Mouse (Mus musculus) heart, embryonic 14.5 days (tissue): ENCODE results near the gene Ptch1. TPM values are rescaled to one million over a fixed set of nuclear protein-coding genes. Genes with fewer than 3 reads are reported as not detected.

Experiments used
- ATAC-seq: fragments of 200-750 bp; cut with Nextera tagmentation; 2 replicates; pipeline ENCODE4 v1.8.0; 2017; ENCODE audit warnings: low read depth, moderate TSS enrichment; ENCODE audit not compliant: insufficient number of reproducible peaks, insufficient read depth, low FRiP score
- H3K27ac ChIP-seq, 2 experiments: fragments of 200-500 bp in 1 of 2; fragments of 300-500 bp in 1 of 2; sonication (generic) in 1 of 2; replicated peaks in 1 of 2; 2 replicates each; pipeline ENCODE4 v1.5.1; 2012 to 2014; ENCODE audit warnings: low read depth in 2 of 2, low read length in 2 of 2, control low read depth in 1 of 2, mild to moderate bottlenecking in 1 of 2, mixed read lengths in 1 of 2; ENCODE audit not compliant: control insufficient read depth in 1 of 2, insufficient read depth in 1 of 2
- H3K27me3 ChIP-seq: fragments of 300-500 bp; sonication (generic); 2 replicates; pipeline ENCODE4 v1.6.1; 2014; ENCODE audit warnings: mild to moderate bottlenecking, low read length, control low read depth; ENCODE audit not compliant: control insufficient read depth, insufficient read depth
- H3K36me3 ChIP-seq: fragments of 300-500 bp; sonication (generic); 2 replicates; pipeline ENCODE4 v1.6.1; 2014; ENCODE audit warnings: mild to moderate bottlenecking, control low read depth, low read length, mixed read lengths; ENCODE audit not compliant: control insufficient read depth, insufficient read depth
- H3K4me1 ChIP-seq, 2 experiments: fragments of 200-500 bp in 1 of 2; fragments of 300-500 bp in 1 of 2; sonication (generic) in 1 of 2; 2 replicates each; pipeline ENCODE4 v1.6.1; 2012 to 2014; ENCODE audit warnings: low read length in 2 of 2, control low read depth in 1 of 2, mixed read lengths in 1 of 2; ENCODE audit not compliant: control insufficient read depth in 2 of 2, insufficient read depth in 2 of 2
- H3K4me2 ChIP-seq: fragments of 300-500 bp; sonication (generic); 2 replicates; pipeline ENCODE4 v1.6.1; 2014; ENCODE audit warnings: mild to moderate bottlenecking, low read length
- H3K4me3 ChIP-seq, 2 experiments: fragments of 200-500 bp in 1 of 2; fragments of 300-500 bp in 1 of 2; sonication (generic) in 1 of 2; 2 replicates each; pipeline ENCODE4 v1.5.1; 2012 to 2014; ENCODE audit warnings: low read length in 2 of 2, mild to moderate bottlenecking in 2 of 2, control low read depth in 1 of 2, low read depth in 1 of 2, moderate library complexity in 1 of 2; ENCODE audit not compliant: control insufficient read depth in 1 of 2, insufficient read depth in 1 of 2
- H3K9ac ChIP-seq: fragments of 300-500 bp; sonication (generic); 2 replicates; pipeline ENCODE4 v1.6.1; 2014; ENCODE audit warnings: mild to moderate bottlenecking, low read length
- H3K9me3 ChIP-seq: fragments of 300-500 bp; sonication (generic); 2 replicates; pipeline ENCODE4 v1.6.1; 2016; ENCODE audit warnings: low read length, control low read depth; ENCODE audit not compliant: control insufficient read depth
- WGBS: fragments of 180-500 bp; shearing (Covaris S2); extraction: QIAGEN DNeasy Blood & Tissue Kit; methylation state at CpG from one replicate; pipeline ENCODE4 v1.1.7; 2014; 5-methylcytosine and 5-hydroxymethylcytosine counted together
- polyA plus RNA-seq: library from polyadenylated mRNA; unstranded; fragments of >200 nt; fragmentation: Nextera tagmentation; extraction: Ambion mirVana; gene quantifications from 2 replicates; pipeline ENCODE4 v1.2.1, GENCODE M21; 2014

Gene Ptch1
- polyA plus RNA-seq, 1 experiment from 2014 or later: 8.4 TPM

DNA sequence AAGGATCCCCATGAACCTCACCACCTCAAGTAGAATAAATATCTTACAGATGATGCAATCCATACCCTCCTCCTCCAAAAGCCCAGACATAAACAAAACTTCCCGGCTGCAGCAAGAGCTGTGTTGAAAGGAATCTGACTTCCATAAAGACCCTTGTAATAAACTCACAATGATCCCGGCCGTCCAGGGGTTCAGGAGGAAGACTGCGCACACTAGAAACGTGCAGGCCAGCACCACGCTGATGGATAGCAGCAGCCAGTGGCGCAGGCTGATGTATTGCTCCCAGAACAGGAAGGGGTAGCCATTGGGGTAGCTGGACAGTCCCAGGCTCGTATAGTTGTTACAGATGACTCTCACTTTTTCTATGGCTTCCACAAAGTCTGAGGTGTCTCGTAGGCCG lies 50.6 kb downstream of the Ptch1 start:
- Histone ChIP-seq H3K36me3 (peaks cover 92% of the 10 kb centered on the region), H3K4me1 (no peaks in the 10 kb centered on the region), H3K4me2 (no peak overlapping the region), H3K9ac (no peak overlapping the region), H3K27me3 (no peaks in the 10 kb centered on the region), H3K9me3 (no peaks in the 10 kb centered on the region), H3K27ac (no peak overlapping the region), H3K4me3 (no peak overlapping the region)
- no peak for ATAC-seq
- 67% methylated on average over 10 of the region's 10 CpGs for WGBS

DNA sequence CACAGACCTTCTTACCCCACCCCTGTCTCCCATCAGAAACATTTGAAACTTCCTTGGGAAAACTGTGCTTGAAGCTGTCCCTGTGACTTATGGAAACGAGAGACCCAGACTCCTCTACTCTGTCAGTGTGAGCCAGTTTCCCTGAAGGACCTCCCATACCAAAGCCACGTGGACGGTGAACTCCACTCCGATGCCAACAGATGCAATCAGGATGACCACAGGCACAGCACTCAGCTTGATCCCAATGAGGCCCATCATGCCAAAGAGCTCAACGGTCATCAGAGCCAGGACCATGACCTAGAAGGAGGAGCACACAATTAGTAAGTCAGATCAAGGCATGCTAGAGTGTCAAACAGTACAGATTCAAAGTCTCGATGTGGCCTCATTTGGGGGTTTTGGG lies 53.3 kb downstream of the Ptch1 start:
- Histone ChIP-seq H3K4me3 (no peak overlapping the region), H3K36me3 (peaks cover 97% of the 10 kb centered on the region), H3K4me1 (no peaks in the 10 kb centered on the region), H3K9me3 (no peaks in the 10 kb centered on the region), H3K27ac (no peak overlapping the region), H3K27me3 (no peaks in the 10 kb centered on the region), H3K9ac (no peak overlapping the region), H3K4me2 (no peak overlapping the region)
- WGBS: 90% methylated on average over 6 of the region's 6 CpGs
- no peak for ATAC-seq

- Histone ChIP-seq H3K27me3 (no peaks in the 10 kb centered on the region), H3K36me3 (peaks cover 97% of the 10 kb centered on the region), H3K4me1 (peaks cover 5 to 11% of the 10 kb centered on the region in 2 experiments; a peak in 2 of 4 replicates), H3K9me3 (no peaks in the 10 kb centered on the region), H3K9ac (no peak overlapping the region), H3K27ac (no peak overlapping the region), H3K4me2 (no peak overlapping the region), H3K4me3 (no peak overlapping the region)
- ATAC-seq: no peak
- WGBS: 84% methylated on average over 2 of the region's 2 CpGs
Measured at GRCm38 (mm10) chr13:63516535-63516934, 56.9 kb downstream of the Ptch1 start.

DNA sequence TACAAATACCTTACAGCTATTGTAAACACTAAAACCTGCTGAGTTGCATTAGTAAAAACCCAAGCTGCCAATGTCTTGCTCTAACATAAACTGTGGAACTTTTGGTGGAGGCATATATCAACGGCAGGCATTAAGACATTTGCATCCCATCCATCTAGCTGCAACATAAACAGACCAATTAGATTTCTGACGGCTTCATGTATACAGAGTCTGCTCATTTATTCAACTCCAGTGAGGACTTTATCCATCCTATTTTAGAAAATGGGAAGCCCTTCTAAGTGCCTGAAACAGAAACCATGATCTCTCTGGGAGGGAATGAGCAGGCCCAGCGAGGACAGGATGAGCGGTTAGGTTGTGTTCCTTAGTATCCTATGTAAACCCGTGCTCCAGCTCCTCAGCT lies 57.9 kb downstream of the Ptch1 start:
- no peak overlapping the region for H3K4me2 ChIP-seq
- 87% methylated on average over 5 of the region's 5 CpGs for WGBS
- H3K4me3 ChIP-seq: no peak overlapping the region
- no peaks in the 10 kb centered on the region for H3K27me3 ChIP-seq
- H3K9me3 ChIP-seq: no peaks in the 10 kb centered on the region
- peaks cover 100% of the 10 kb centered on the region for H3K36me3 ChIP-seq
- H3K27ac ChIP-seq: no peak overlapping the region
- peaks cover 5 to 11% of the 10 kb centered on the region in 2 experiments; a peak in 2 of 4 replicates for H3K4me1 ChIP-seq
- ATAC-seq: no peak
- H3K9ac ChIP-seq: no peak overlapping the region

- H3K4me2 ChIP-seq: no peak overlapping the region
- H3K27me3 ChIP-seq: no peaks in the 10 kb centered on the region
- peaks cover 5 to 11% of the 10 kb centered on the region in 2 experiments; a peak in 2 of 4 replicates for H3K4me1 ChIP-seq
- WGBS: 74% methylated on average over 8 of the region's 8 CpGs
- no peaks in the 10 kb centered on the region for H3K9me3 ChIP-seq
- no peak overlapping the region for H3K4me3 ChIP-seq
- no peak overlapping the region for H3K27ac ChIP-seq
- H3K9ac ChIP-seq: no peak overlapping the region
- ATAC-seq: no peak
- peaks cover 100% of the 10 kb centered on the region for H3K36me3 ChIP-seq
Measured at GRCm38 (mm10) chr13:63514931-63515360, 58.5 kb downstream of the Ptch1 start.

DNA sequence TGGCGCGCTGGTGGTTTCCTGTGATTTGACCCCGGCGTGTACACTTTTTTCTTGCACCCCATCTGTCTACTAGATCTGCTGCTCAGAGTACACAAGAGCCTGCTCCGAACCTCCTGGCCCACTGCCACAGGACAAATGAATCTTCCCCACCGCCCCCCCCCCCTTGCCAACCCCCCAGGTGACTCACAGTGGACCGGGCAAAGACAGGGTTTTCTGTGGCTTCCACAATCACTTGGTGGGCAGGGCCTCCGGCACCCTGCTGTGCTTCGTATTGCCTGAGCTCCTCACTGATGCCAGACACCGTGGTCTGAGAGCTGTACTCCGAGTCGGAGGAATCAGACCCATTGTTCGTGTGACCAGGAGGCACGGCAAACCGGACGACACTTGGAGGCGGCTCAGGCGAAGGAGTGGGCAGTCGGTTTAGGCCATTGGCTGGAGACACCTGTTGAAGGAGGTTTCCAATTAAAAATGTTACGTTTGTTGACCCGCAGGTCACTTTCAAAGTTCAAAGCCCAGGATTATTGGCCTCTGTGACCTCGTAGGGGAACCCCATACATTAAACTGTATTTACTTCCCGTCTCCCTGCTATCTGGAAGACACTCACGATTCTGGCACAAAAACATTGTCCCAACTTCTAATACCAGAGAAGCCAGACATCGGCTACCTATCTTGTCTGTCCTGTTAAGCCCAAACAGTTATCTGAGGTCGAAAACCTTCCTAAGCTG lies 59.9 kb downstream of the Ptch1 start:
- Histone ChIP-seq H3K27me3 (no peaks in the 10 kb centered on the region), H3K36me3 (peaks cover 97% of the 10 kb centered on the region), H3K4me2 (no peak overlapping the region), H3K9ac (no peak overlapping the region), H3K4me1 (peaks cover 5 to 11% of the 10 kb centered on the region in 2 experiments; a peak in 2 of 4 replicates), H3K4me3 (no peak overlapping the region), H3K9me3 (no peaks in the 10 kb centered on the region), H3K27ac (no peak overlapping the region)
- no peak for ATAC-seq
- 87% methylated on average over 26 of the region's 26 CpGs for WGBS

- H3K27ac ChIP-seq: no peak overlapping the region
- WGBS: 37% methylated on average over 6 of the region's 6 CpGs
- H3K27me3 ChIP-seq: no peaks in the 10 kb centered on the region
- no peak overlapping the region for H3K4me3 ChIP-seq
- H3K4me1 ChIP-seq: peaks cover 5 to 11% of the 10 kb centered on the region in 2 experiments; a peak in 2 of 4 replicates
- no peak overlapping the region for H3K9ac ChIP-seq
- peaks cover 3% of the 10 kb centered on the region; the same call in 1 of the 2 replicates for H3K9me3 ChIP-seq
- no peak overlapping the region for H3K4me2 ChIP-seq
- ATAC-seq: no peak
- H3K36me3 ChIP-seq: peaks cover 96% of the 10 kb centered on the region
Measured at GRCm38 (mm10) chr13:63512411-63512810, 61.0 kb downstream of the Ptch1 start.
